Comparison of ENCODE assay signal across 8 mouse cellular contexts in the genomic region with DNA sequence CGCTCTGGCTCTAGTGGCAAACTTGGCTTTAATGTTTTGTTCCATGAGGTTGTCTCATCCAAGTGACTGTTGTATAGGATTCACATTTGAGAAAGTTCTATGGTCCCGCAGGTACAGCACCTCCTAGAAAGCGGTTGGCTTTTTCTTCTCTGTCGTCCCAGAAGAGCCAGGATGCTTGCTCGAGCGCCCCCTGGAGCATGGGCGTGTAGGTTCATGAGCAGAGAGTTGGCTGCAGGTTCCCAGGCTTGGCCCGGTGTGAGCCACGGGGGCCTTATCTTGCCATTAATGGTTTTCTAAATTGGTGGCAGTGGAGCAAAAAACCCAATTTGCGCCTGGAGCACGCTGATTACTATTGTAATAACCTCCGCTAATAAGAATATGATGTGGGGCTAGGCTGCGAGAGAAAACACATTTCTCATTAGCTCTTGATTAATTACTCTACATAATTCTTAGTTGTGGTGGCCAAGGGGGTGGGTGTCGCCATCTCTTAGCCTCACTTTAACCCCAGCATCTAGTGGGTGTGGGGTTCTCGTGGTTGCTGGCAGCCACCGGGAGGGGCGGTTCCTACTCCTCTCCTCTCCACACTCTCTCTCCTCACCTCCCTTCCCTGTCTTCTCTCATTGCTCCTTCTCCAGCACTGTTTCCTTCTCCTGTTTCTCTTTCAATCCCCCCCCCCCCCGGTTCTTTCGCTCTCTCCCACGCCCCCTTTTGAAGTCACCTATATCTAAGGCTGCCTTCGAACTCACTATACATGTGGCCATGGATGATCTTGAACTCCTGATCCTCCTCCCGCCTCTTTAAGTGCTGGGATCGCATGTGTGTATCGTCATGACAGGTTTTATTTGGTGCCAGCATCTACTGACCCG. TPM values are rescaled to one million over a fixed set of nuclear protein-coding genes. Genes with fewer than 3 reads are reported as not detected.
DNase-seq lines count a peak whose midpoint lies in the region; ATAC-seq and TF ChIP-seq lines count a peak whose summit lies in the region.

No protein-coding gene starts in this region.

- no peak for ATAC-seq in lung, postnatal 0 days
- peak; percentile 24; the same call in 1 of the 2 replicates for ATAC-seq in hindbrain, embryonic 16.5 days
- ATAC-seq in midbrain, embryonic 15.5 days (replicated peaks) = peak; percentile 16; the same call in 1 of the 2 replicates

- intact Hi-C loops in gastrocnemius, postnatal 36 days (cut with DNase I) = no loop called here

- no peaks in the 10 kb centered on the region for H3K27me3 ChIP-seq in lung, postnatal 0 days (replicated peaks; ENCODE audit: insufficient read depth, low read length)
- H3K27me3 ChIP-seq in hindbrain, embryonic 16.5 days (replicated peaks; ENCODE audit: control insufficient read depth, insufficient read depth, low read length) = no peaks in the 10 kb centered on the region
- H3K27me3 ChIP-seq in midbrain, embryonic 15.5 days (replicated peaks) = no peaks in the 10 kb centered on the region

- no peak overlapping the region for H3K9ac ChIP-seq in lung, postnatal 0 days (replicated peaks; ENCODE audit: low read depth)
- H3K9ac ChIP-seq in hindbrain, embryonic 16.5 days (ENCODE audit: low read depth, low read length) = peak overlapping the region; percentile 62; the same call in 1 of the 2 replicates
- H3K9ac ChIP-seq in midbrain, embryonic 15.5 days = 0 out of 2 replicates have a peak overlapping the region, but pooled peaks have one; percentile 32

- peak overlapping the region; percentile 56; the same call in 1 of the 2 replicates for H3K4me2 ChIP-seq in lung, postnatal 0 days (replicated peaks; ENCODE audit: low read depth, low read length)
- peak overlapping the region; percentile 54; the same call in 1 of the 2 replicates for H3K4me2 ChIP-seq in hindbrain, embryonic 16.5 days (ENCODE audit: low read length)
- H3K4me2 ChIP-seq in midbrain, embryonic 15.5 days = peak overlapping the region; percentile 45

- TF ChIP-seq CTCF in lung, postnatal 0 days (IDR thresholded peaks at IDR 0.05) = peak; percentile 28
- 0 out of 2 replicates have a peak, but pooled peaks have one; percentile 15 for TF ChIP-seq CTCF in cortical plate, adult 2 months (IDR thresholded peaks at IDR 0.05; ENCODE audit: extremely low read depth, insufficient read depth, low read length)

- H3K36me3 ChIP-seq in lung, postnatal 0 days (ENCODE audit: insufficient read depth, low read length) = no peaks in the 10 kb centered on the region
- H3K36me3 ChIP-seq in hindbrain, embryonic 16.5 days (ENCODE audit: control insufficient read depth, insufficient read depth, low read length) = no peaks in the 10 kb centered on the region
- no peaks in the 10 kb centered on the region for H3K36me3 ChIP-seq in midbrain, embryonic 15.5 days (replicated peaks)

- H3K4me1 ChIP-seq in lung, postnatal 0 days (ENCODE audit: insufficient read depth, low read depth, low read length) = 0 out of 2 replicates have a peak, but pooled peaks cover 3% of the 10 kb centered on the region
- H3K4me1 ChIP-seq in cortical plate, adult 2 months (ENCODE audit: control insufficient read depth, insufficient read depth, low read length) = 0 out of 2 replicates have a peak, but pooled peaks cover 1% of the 10 kb centered on the region
- H3K4me1 ChIP-seq in hindbrain, embryonic 16.5 days (ENCODE audit: control insufficient read depth, insufficient read depth, low read depth, low read length) = peaks cover 15% of the 10 kb centered on the region
- H3K4me1 ChIP-seq in midbrain, embryonic 15.5 days = peaks cover 13% of the 10 kb centered on the region

- TF ChIP-seq EP300 in lung, postnatal 0 days (IDR thresholded peaks at IDR 0.05) = no peak

- 75% methylated on average over 25 of the region's 25 CpGs for WGBS in lung, postnatal 0 days
- 37% methylated on average over 25 of the region's 25 CpGs for WGBS in hindbrain, embryonic 16.5 days
- WGBS in midbrain, embryonic 15.5 days = 59% methylated on average over 25 of the region's 25 CpGs

- H3K27ac ChIP-seq in lung, postnatal 0 days (ENCODE audit: low read length) = no peak overlapping the region
- no peak overlapping the region for H3K27ac ChIP-seq in cortical plate, adult 2 months (ENCODE audit: insufficient read depth, low read length)
- H3K27ac ChIP-seq in hindbrain, embryonic 16.5 days (ENCODE audit: low read depth, low read length) = peak overlapping the region; percentile 79
- H3K27ac ChIP-seq in midbrain, embryonic 15.5 days = peak overlapping the region; percentile 79

- H3K4me3 ChIP-seq in lung, postnatal 0 days (ENCODE audit: low read depth, low read length) = no peak overlapping the region
- H3K4me3 ChIP-seq in cortical plate, adult 2 months (ENCODE audit: insufficient read depth, low read length) = no peak overlapping the region
- H3K4me3 ChIP-seq in hindbrain, embryonic 16.5 days (ENCODE audit: low read length) = no peak overlapping the region
- H3K4me3 ChIP-seq in midbrain, embryonic 15.5 days = no peak overlapping the region

- TF ChIP-seq POLR2A in cortical plate, adult 2 months (IDR thresholded peaks at IDR 0.05; ENCODE audit: extremely low read depth, insufficient read depth, low read length) = no peak

- no peak for DNase-seq in lung, postnatal 0 days (ENCODE audit: low spot score)
- no peak for DNase-seq in lung, postnatal 14 days
- no peak for DNase-seq in gastrocnemius, postnatal 36 days
- DNase-seq in frontal cortex, postnatal 10 days (ENCODE audit: low spot score in 2 of 2) = no peak
- DNase-seq in left cerebral cortex, adult 18-20 months (ENCODE audit: low spot score in 2 of 2) = no peak

- H3K9me3 ChIP-seq in lung, postnatal 0 days (ENCODE audit: low read length) = no peaks in the 10 kb centered on the region
- H3K9me3 ChIP-seq in hindbrain, embryonic 16.5 days (ENCODE audit: control insufficient read depth, low read length) = no peaks in the 10 kb centered on the region
- no peaks in the 10 kb centered on the region for H3K9me3 ChIP-seq in midbrain, embryonic 15.5 days

RNA-seq across cellular contexts. Expression of gene 4931429L15Rik, which starts 8.2 kb away (rescaled TPM):
- not detected in 2 replicates for polyA plus RNA-seq in lung, postnatal 0 days (2015; fragmentation: Nextera tagmentation; extraction: Ambion mirVana)
- polyA plus RNA-seq in cortical plate, adult 2 months (2012; rRNA removed) = 0.06 and 0.42 TPM in 2 replicates
- not detected in 2 replicates for polyA plus RNA-seq in hindbrain, embryonic 16.5 days (2015; fragmentation: Nextera tagmentation; extraction: Ambion mirVana)
- not detected in 2 replicates for polyA plus RNA-seq in midbrain, embryonic 15.5 days (2015; fragmentation: Nextera tagmentation; extraction: Ambion mirVana)
- total RNA-seq in gastrocnemius, postnatal 36 days (2021) = not detected
- not detected for total RNA-seq in left cerebral cortex, adult 18-20 months (2021)

RNA-seq across cellular contexts. Expression of gene Bud13, which starts 45.1 kb away (rescaled TPM):
- 9.3 and 9.9 TPM in 2 replicates for polyA plus RNA-seq in lung, postnatal 0 days (2015; fragmentation: Nextera tagmentation; extraction: Ambion mirVana)
- 9.3 and 10.4 TPM in 2 replicates for polyA plus RNA-seq in cortical plate, adult 2 months (2012; rRNA removed)
- 15.1 and 17.1 TPM in 2 replicates for polyA plus RNA-seq in hindbrain, embryonic 16.5 days (2015; fragmentation: Nextera tagmentation; extraction: Ambion mirVana)
- 17.9 and 18.3 TPM in 2 replicates for polyA plus RNA-seq in midbrain, embryonic 15.5 days (2015; fragmentation: Nextera tagmentation; extraction: Ambion mirVana)
- 1 to 10 TPM; 7.1 to 8.6 TPM for total RNA-seq in gastrocnemius, postnatal 36 days (2021)
- total RNA-seq in left cerebral cortex, adult 18-20 months (2021) = 10 to 100 TPM; 11.2 to 12.0 TPM

RNA-seq across cellular contexts. Expression of gene Zpr1, which starts 55.1 kb away (rescaled TPM):
- polyA plus RNA-seq in lung, postnatal 0 days (2015; fragmentation: Nextera tagmentation; extraction: Ambion mirVana) = 27.5 and 28.8 TPM in 2 replicates
- 42.2 and 43.5 TPM in 2 replicates for polyA plus RNA-seq in cortical plate, adult 2 months (2012; rRNA removed)
- polyA plus RNA-seq in hindbrain, embryonic 16.5 days (2015; fragmentation: Nextera tagmentation; extraction: Ambion mirVana) = 57.8 TPM in 2 replicates
- polyA plus RNA-seq in midbrain, embryonic 15.5 days (2015; fragmentation: Nextera tagmentation; extraction: Ambion mirVana) = 60.1 and 64.0 TPM in 2 replicates
- 10 to 100 TPM; 21.1 to 28.3 TPM for total RNA-seq in gastrocnemius, postnatal 36 days (2021)
- 10 to 100 TPM; 39.4 to 40.4 TPM for total RNA-seq in left cerebral cortex, adult 18-20 months (2021)

RNA-seq across cellular contexts. Expression of gene Apoa5, which starts 59.5 kb away (rescaled TPM):
- polyA plus RNA-seq in lung, postnatal 0 days (2015; fragmentation: Nextera tagmentation; extraction: Ambion mirVana) = 0.06 and 0.24 TPM in 2 replicates
- not detected in 2 replicates for polyA plus RNA-seq in cortical plate, adult 2 months (2012; rRNA removed)
- polyA plus RNA-seq in hindbrain, embryonic 16.5 days (2015; fragmentation: Nextera tagmentation; extraction: Ambion mirVana) = not detected in 2 replicates
- polyA plus RNA-seq in midbrain, embryonic 15.5 days (2015; fragmentation: Nextera tagmentation; extraction: Ambion mirVana) = not detected in 2 replicates
- under 1 TPM in 1 of 2 experiments, not detected in 1; 0.18 TPM for total RNA-seq in gastrocnemius, postnatal 36 days (2021)
- not detected for total RNA-seq in left cerebral cortex, adult 18-20 months (2021)

Comparison
In these comparisons a context has a peak if more than half of its experiments do, and no peak if none do; other contexts are left out.
1. H3K27ac ChIP-seq: peak in hindbrain, embryonic 16.5 days (single experiment) and midbrain, embryonic 15.5 days (single experiment); none in lung, postnatal 0 days (single experiment) and cortical plate, adult 2 months (single experiment).
2. Peak in every context shown above with its lines, with median percentiles within 50 percentile points of each other: H3K4me2 ChIP-seq.